Mouse (Mus musculus) MEL-GATA-1-ER (cell line): Measurements from ENCODE around the gene Drd3.

ENCODE experiments used
- DNase-seq: peaks from one replicate; pipeline ENCODE4 v3.0.0-alpha.2; 2012; ENCODE audit warnings: low read depth; ENCODE audit errors: extremely low read depth

The Drd3 gene

DNA sequence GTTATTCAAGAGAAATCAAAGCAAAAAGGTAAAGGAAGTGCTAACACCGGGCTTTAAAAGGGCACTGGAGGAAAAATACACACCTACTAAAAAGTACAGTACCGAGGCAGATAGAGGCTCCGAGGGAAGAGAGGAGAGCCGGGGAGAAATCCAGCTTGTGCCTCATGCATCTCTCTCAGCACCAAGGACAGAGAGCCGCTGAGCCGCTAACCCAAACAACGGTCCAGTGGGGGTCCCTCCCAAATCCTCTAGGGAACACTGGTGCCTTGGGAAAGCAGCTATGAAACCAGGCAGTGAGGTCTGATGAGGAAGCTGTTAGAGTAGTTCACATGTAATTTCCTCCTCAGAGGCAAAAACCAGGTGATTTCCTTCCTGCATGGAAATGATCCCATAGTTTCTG, at the start of gene Drd3:
Gene Drd3 (plus strand): TSS at position 276 of the 400 bp plus-strand sequence.
- no peak for DNase-seq

DNA sequence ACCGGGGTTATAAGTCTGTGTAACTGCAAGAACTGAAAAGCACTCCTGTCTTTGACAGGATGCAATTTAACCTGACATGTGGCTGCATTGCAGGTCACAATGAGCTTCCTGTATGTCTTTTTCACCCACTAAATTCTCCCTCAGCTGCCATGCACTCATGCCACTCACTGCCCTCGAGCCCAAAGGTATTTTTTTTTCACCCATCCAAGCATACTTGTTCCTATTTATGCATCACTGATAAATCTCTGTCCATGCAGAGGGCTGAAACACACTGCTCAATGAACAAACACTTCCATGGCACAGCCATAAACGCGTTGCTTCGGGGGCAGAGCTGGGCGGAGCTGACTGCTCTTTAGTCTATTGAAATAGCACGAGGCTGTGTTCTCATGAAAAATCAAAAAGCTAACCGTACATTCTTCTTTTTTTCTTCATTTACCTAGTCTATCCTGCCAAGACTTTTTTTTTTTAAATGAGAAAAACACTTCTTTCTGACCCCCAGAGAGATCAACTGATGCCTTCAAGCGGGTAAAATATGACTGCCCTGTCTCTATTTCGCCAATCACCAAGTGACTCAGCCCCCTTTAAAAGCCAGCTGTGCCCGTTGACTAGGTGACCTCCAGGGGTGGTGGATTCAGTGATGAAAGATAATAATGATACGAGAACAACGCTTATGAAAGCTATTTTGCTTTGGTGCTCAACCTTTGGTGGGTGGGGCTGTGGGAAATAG, 45.3 kb upstream of the Drd3 start:
- DNase-seq = no peak

GRCm38 (mm10) chr16:43709062-43709413, 44.8 kb upstream of the Drd3 start:
- DNase-seq = no peak

GRCm38 (mm10) chr16:43709432-43710133, 44.2 kb upstream of the Drd3 start:
- DNase-seq = peak; percentile 68

GRCm38 (mm10) chr16:43710134-43710475, 43.7 kb upstream of the Drd3 start:
- no peak for DNase-seq

GRCm38 (mm10) chr16:43710651-43711050, 43.2 kb upstream of the Drd3 start:
- no peak for DNase-seq

GRCm38 (mm10) chr16:43711361-43711760, 42.5 kb upstream of the Drd3 start:
- DNase-seq = no peak

DNA sequence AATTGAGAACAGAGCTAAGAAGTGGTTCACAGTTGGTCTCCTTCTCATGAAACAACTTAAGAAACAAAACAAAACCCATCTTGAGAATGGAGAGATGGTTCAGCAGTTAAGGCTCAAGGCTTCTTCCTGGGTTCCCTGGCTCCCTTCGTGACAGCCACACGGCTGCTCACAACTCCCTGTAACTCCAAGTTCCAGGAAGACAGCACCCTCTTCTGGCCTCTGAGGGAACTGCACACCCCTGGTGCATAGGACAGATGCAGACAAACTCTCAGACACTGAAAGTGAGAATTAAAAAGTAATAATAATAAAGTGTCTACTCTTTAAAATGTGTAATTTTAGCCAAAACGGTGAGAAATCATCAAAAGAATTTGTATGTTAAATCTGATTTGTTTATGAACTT, 29.4 kb upstream of the Drd3 start:
- no peak for DNase-seq

DNA sequence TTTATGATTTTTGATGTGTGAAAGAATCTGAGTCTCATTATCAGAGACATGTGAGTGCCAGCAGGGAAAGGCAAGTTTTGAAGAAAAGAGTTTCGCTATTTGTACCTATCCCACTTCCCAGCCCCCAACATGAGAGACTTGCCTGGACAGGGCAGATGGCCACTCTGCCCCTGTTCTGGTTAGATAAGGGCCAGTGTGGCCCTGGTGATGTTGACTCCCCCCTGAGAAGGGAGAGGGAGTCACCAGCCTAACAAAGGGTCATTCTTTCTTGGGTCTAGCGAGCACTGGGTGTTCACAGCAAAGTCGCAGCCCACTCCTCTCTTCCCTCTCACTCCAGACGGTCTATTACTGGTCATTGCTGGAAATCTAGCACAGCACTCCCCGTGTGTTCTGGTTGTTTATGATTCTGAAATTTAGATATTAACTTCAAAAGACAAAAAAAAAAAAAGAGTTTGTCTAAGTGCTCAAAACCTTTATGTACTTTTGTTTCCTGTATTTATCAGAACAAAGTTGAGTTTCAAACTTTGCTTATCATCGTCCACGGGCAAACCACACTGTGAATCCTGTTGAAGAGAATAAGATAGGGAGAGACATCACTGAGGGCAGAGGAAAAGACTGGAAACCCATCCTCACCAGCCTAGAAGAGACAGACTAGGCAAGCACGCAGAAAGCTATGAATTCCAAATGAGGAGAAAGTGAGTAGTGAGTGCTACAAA, 24.2 kb upstream of the Drd3 start:
- peak; percentile 48 for DNase-seq

GRCm38 (mm10) chr16:43730281-43730680, 23.5 kb upstream of the Drd3 start:
- peak; percentile 81 for DNase-seq

- DNase-seq = no peak
Observed at GRCm38 (mm10) chr16:43732496-43732895, 21.3 kb upstream of the Drd3 start.

- no peak for DNase-seq
Observed at GRCm38 (mm10) chr16:43732900-43733299, 20.9 kb upstream of the Drd3 start.

DNA sequence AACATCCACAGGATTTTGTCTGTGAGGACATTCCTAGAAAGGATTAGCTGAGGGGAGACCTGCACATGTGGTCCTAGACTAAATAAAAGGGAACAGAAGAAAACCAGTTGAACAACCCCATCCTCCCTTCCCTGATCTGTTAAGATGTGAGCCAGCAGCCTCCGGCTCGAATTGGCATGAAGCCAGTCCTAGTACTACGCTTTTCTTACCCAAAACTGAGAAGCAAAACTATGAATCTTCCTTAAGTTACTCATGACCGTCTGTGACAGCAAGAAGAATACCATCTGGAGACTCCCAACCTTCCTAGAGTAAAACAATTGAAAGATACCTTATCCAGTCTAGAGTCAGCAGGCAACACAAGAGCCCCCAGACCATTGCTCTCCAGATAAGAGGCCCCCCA, 15.9 kb upstream of the Drd3 start:
- DNase-seq = no peak

GRCm38 (mm10) chr16:43740936-43741335, 12.9 kb upstream of the Drd3 start:
- DNase-seq = no peak

DNA sequence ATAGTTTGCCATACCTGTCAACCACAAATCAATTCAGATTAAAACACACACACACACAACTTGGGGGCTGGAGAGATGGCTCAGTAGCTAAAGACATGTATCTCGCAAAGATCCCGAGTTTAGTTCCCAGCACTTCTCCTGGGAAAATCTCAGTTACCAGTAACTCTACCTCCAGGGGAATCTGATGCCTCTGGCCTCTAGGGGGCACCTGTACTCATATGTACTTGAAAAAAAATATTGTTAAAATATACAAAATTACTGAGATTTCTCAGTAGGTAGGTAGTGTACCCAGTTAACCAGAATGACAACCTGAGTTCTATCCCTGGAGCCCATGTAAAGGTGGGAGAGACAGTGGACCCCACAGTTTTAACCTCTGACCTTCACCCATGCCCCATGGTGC, 5.4 kb upstream of the Drd3 start:
- DNase-seq = no peak

GRCm38 (mm10) chr16:43752900-43753299, 926 bp upstream of the Drd3 start:
- no peak for DNase-seq

DNA sequence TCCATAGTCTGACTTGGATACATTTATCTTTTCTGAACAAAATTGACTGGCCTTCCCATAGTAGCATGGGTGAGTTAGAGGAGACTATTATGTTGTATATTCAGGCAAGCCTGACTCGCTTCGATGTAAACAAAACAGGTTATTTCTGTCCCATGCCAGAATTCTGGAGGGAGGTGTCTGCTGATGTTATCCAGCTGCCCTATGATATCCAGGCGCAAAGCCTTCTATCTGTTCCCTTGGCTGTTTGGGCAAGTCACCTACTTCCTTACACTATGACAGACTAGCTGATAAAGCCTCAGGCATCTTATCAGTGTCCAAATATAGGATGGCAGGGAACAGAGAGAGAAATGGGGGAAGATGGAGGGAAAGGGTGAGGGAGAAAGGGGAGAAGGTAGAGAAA, 18.5 kb downstream of the Drd3 start:
- no peak for DNase-seq

DNA sequence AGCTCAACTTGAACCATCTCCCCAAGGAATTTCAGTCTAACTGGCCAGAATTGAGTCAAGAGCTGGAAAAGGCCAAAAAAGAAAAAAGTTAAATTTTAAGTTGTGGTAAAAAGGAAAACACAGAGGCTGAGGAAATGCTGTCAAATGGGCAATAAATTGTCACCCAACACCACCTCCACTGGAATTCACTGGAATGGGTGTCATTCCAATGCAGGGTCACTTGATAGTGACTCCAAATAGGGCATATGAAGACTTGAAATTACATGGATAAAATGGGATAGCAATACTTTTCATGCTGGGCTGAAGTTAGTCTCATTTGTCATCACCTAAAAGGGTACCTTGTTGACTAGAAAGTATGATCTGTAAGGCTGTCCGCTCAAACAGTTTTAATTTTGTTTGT, 18.9 kb downstream of the Drd3 start:
- DNase-seq = no peak

DNA sequence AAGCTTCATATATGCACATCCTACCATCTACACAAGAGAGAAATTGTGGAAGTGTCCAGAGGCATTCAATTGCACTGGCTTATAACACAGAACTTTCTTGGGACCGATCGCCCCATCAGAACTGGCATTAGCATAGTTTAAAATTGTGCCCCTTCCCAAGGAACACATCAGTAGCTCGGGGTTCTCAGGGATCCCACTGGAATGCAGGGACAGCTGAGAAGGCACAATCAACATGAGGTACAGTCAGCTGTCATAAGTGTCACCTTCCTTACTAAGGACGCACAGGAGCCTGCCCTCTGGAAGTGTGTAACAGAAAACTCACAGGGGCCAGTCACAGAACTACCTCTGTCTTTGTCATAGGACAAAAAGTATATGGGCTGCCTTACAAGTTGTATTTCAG, 19.7 kb downstream of the Drd3 start:
- DNase-seq = no peak

DNA sequence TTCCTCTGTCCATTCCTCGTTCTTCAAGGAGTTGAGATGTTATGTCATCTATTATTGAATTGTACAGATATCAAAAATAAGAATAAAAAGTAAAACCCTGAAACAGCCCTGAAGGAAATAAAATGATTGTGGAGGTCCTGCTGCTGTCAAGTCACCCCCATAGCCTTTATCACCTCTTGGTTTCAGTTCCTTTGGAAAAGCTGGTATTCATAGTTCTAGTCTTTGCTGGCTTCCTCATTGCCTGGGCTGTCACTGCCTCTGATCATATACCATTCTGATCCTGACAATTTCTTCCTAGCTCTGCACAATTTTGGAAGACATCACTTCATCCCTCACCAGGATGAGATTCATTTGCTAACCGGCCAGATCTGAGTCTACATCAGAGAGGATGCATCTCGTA, 23.1 kb downstream of the Drd3 start:
- no peak for DNase-seq

GRCm38 (mm10) chr16:43799541-43799940, 45.7 kb downstream of the Drd3 start:
- DNase-seq = no peak

GRCm38 (mm10) chr16:43800119-43800721, 46.4 kb downstream of the Drd3 start:
- DNase-seq = no peak
